Mouse (Mus musculus) brain, adult 2 months (tissue): Measurements from ENCODE around the gene Cux2.

ENCODE experiments used
- DNase-seq: peaks from one replicate; pipeline ENCODE4 v3.0.0; 2011; ENCODE audit warnings: low read depth, low spot score

The Cux2 gene

DNA sequence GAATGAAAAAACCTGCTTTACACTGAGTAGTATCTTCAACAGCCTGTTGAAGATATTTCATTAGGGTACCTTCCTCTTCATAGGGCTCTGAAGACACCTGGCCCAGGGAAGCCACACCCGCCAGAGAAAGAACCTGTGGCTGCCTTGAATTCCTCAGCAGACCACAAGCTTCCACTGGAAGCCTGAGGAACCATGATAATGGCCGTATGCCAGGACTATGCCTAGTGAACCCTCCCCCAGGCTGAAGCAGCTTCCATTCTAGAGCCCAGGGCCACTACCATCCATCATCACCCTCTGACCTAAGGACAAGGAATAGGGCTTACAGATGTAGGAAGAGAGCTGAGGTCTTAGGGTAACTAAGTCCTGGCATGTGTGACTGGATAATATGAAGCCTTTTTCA is 229.7 kb downstream of the Cux2 start:
- DNase-seq: no peak

DNA sequence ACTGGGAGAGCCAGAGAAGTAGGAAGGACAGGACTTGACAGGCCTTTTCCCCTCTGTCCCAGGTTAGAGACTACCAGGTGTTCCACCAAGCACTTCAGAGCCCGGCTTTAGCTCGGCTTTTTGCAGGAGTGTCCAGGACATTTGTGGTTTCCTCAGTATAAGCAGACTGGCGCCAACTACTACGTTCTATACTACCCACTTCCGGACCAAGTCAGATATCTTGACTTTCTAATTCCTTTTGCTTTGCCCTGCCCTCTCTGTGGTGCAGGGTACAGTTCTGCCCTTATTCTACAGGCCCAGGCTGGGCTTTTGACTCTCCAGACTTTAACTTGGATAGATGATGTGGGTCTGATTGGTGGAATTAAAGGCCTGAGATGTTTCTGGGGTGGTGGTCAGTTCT is 230.3 kb downstream of the Cux2 start:
- no peak for DNase-seq

DNA sequence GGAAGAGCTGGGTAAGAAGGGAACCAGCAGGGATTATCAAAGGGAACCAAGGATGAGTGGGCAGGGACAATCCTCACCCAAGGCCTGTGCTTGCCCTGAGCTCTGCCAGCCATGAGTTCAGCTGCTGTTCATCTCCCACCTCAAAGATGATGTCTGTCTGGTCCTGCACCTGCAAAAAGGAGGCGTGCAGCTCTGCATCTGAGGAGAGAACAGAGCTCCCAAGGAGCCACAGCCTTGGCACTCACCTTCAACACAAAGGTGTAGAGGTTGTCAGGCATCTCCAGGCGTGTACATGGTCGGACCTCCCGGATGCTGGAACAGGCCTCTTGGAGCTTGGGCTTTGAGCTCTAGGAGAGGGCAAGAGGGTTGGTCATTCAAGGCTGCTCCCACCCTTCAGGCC is 231.0 kb downstream of the Cux2 start:
- DNase-seq: no peak

DNA sequence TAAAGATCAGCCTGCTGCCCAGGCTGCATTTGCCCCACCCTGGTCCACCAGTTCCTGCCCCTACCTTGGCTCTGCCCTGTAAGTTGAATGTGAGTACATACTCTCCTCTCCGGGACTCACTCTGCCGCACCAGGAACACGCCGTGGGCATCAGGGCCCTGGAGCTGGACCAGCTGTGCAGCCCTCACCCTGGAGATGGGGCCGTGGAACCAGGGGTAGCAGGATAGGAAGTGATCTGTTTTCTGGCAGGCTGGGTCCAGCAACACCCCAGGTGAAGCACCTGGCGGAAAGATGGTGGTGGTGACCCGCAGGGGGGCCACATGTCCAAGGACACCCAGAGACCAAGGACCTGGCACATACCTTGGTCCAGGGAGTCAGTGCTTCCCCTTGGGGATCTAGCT is 231.5 kb downstream of the Cux2 start:
- no peak for DNase-seq

DNA sequence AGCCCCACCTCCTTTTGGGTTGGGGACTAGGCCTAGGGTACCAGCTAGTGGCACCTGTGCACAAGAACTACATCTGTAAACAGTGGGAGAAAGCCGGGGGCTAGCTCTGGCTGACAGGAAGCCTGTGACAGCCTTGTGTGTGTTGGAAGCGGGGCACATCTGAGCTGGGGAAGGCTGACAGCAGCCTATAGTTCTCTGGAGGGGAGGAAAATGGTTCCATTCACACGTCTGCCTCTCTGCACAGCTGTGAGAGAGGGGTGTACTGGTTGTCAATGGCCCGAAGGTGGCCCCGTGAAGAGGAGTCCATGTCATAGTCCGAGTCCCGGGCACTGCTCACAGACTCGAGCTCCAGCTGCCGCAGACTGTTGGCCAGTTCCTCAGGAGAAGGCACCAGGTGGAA is 232.4 kb downstream of the Cux2 start:
- DNase-seq: no peak

DNA sequence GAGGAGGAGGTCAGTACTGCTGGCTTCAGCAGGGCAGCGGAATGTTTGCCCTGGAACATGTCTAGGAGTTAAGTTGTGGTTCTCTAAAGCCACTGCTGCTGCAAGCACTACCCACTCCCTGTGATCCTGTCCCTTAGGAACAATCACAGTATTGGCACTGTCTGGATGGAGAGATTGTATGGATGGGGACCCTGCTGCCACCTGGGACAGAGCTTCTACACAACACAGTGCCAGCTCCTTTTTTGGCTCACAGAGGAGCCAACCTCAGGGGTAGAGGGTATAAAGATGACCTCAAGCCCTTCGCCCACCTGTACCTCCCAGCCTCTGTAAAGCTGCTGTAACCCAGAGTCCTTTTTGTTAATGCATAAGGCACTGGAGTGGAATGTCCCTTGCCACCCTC is 233.3 kb downstream of the Cux2 start:
- DNase-seq: no peak

DNA sequence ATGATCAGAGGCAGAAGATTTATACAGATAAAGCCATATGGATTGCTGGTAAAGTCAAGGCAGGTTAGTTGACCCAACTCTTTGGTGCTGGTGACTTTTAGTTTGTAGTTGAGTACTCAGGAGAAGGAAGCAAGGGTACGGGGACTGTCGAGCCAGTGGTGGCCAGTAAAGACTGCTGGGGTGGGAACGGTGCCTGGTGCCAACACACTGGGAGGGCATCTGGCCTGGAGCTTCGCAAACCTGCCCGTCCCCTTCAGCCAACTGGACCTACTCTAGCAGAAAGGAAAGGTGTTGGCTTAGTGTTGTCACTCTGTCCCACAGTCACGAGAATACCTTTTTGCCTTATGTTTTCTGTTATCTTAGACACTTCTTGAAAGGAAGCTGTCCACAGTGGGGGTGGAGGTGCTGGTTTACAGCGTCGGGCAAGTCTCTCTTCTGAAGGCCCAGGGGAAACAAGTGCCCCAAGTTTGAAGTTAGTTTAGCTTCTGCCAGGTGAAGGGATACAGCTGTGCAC is 234.0 kb downstream of the Cux2 start:
- DNase-seq: no peak

DNA sequence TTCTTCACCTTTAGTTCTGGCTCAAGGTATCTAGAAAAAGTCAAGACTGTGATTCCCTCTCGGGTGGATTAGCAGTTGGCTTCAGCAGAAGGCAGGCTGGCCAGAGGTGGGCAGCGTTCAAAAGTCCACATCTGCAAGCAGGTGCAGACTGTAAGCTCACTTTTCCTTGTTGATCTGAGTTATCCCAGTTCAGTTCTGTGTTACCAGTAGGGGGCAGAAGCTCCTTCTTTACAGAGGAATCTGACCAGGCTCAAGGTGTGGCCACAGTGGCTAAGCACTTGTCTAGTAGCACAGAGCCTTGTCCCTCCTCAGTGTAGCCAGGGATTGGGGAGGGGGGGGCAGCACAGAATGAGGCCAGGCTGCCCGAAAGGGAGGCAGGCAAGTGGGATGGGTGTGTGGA is 234.8 kb downstream of the Cux2 start:
- peak; percentile 90 for DNase-seq

DNA sequence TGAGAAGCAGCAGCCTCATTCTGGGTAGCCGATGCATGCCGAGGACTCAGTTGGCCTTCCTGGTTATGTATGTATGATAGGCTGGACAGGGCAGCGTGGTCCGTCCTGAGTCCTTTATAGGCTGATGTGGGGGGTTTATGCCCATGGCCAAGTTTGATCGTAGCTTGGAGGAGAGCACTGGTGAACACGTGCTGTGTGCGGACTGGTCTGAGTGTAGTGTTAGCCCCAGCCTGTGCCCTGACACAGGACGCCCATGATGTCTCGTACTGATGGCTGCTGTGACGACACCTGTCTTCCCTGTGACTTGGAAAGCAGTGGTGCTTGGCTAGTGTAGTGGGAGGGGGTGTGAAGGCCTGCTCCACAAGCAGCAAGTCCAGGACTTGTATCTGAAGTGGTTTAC is 236.2 kb downstream of the Cux2 start:
- DNase-seq: no peak

DNA sequence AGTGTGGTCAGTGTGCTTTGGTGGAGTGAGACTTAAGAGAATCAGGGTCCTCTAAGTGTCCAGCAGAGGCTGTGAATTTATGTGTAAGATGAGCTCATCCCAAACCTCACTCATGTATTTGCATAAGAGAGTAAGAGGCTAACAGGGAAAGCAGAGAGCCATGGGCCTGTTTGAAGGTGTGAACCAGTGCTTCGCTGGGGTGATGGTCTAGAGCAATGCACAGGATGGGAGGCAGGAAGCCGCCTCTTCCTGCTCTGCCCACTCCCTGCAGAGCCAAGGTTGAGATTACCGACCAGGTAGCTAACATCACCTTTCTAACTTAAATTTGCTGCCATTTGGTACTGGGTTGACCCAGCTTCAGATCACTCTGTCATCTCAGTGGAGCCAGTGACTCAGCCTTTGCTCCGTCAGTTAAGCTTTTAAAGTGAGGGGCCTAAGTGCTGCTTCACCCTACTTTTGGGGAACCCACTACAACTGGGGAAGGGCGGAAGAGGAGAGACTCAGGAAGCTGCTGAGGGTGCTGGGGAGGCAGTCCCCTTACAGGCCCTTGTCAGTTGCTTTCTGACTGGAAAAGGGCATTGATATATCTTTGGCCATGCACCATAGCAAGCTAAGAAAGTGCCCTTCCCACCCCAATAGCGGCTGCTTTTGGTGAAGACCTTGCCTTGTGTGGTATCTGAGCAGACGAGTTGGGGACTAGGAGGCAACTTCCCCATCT is 237.2 kb downstream of the Cux2 start:
- no peak for DNase-seq

DNA sequence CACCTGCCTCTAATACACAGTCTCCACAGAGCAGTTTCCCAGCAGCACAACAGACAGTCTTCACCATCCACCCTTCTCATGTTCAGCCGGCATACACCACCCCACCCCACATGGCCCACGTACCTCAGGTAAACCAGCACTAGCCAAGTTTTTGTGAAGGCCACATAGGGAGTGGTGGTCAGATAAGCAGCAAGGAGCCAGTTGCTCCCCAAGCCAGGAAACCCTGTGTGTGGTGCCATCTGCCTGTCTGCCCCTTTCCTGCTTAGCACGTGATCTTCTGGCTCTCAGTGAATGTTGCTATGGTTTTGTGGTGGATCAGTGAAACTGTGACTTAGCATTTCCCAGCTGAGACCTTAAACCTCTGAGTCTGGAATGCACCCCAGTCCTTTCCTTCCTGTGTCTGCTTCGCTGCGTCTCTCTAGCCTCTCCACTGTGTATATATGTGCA is 238.4 kb downstream of the Cux2 start:
- peak; percentile 82 for DNase-seq

DNA sequence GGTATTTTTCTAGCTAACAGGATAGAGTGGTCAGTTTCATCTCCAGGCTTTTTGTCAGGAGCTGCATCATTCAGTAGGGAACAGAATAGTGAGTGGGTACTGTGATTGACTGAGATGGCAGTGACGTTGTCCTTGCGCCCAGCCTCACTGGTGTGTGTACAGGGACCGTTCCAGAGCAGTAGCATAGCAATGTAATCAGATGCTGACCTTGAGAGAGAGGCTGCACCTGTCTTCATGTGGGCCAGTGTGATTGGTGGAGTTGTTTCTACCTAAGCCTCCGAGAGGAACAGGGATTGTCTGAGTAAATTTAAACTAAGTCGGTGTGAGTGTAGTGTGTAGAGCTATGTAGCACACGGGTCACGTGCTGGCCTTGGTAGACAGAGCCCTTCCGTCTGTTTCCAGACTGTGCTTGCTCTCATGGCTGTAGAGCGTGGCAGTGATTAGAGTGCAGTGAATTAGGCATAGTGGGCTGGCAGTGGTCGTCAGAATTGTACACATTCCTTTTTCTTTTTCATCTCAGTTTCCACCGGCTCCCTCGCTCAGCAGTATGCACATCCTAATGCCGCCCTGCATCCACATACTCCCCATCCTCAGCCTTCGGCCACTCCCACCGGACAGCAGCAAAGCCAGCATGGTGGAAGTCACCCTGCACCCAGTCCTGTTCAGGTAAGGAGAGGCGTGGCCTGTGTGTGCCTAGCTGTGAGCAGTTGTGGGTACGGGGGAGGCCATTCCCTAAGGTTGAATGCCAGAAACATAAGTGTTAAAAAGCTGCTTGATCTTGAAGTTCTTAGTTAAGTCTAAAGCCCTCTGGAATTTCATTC is 239.4 kb downstream of the Cux2 start:
- no peak for DNase-seq

DNA sequence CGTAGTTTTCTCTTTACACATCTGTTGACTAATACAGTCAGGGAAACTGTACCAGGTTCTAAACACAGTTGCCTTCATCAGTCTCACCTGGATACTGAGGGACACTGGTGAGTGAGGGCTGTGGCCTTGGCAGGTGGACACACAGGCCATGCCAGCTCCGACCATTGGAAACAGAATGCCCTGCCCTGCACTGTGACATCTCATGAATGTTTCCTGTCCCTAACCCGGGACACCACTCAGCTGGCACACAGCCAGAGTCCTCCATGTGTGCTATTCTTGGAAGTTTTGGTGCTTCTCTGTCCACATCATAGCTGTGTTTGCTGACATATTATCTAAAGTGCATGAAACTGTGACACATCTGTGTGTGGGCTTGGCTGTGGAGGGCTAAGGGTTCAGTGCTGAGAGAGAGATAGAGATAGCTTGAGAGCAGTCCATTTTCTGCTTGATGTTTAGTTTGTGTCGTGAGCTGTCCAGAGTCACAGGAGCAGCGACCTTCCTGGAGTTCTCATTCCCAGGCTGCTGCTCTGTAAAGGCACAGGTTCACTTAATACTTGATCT is 240.2 kb downstream of the Cux2 start:
- DNase-seq: no peak

DNA sequence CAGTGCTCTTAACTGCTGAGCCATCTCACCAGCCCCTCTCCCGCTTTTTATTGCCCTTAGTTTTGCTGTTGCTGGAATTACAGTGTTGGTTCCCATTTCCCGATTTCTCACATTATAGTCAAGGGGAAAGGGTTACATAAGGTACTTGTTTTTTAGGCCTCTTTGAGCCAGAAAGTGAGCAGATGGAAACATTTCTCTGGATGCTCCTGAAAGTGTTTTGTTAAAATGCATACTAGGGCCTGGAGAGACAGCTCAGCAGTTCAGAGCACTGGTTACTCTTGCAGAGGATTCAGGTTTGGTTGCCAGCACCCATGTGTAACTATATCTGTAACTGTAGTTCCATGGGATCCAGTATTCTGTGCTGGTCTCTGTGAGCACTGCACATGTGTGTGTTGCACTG is 241.7 kb downstream of the Cux2 start:
- peak; percentile 56 for DNase-seq

DNA sequence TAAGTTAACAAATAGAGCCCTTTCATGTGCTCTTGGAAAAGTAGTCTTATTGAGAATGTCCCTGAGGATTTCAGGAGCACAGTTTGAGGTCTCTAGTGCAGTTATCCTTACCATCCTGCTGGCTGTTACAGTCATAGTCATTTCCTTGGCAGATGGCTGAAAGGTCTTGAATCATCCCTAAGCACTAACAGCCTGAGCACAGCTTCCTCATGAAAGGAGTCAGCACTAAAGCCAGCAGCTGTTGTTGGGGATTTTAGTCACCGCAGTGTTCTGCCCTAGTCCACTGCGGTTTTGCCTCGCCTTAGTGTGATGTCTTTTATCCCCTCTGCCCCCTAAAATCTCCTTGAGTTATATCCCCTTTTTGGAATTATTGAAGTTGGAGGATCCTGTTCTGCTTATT is 242.7 kb downstream of the Cux2 start:
- DNase-seq: peak; percentile 82
